Mouse (Mus musculus) brown adipose tissue, adult 24 weeks (tissue): Measurements from ENCODE around the gene Traf3ip2. TPM values are rescaled to one million over a fixed set of nuclear protein-coding genes. Genes with fewer than 3 reads are reported as not detected.

Experiments used
- H3K27ac ChIP-seq: fragments of 200-500 bp; replicated peaks from 2 replicates; pipeline ENCODE4 v1.5.1; 2012; ENCODE audit warnings: low read depth, mild to moderate bottlenecking, low read length
- H3K4me1 ChIP-seq: fragments of 200-500 bp; 2 replicates; pipeline ENCODE4 v1.6.1; 2012; ENCODE audit warnings: low read length, mixed read lengths; ENCODE audit not compliant: control insufficient read depth, insufficient read depth, insufficient read length
- H3K4me3 ChIP-seq: fragments of 200-500 bp; 2 replicates; pipeline ENCODE4 v1.5.1; 2012; ENCODE audit warnings: low read depth, mild to moderate bottlenecking, low read length, moderate library complexity; ENCODE audit not compliant: insufficient read depth
- polyA plus RNA-seq: library from polyadenylated mRNA; stranded (reverse); fragments of >200 nt; gene quantifications from 2 replicates; pipeline ENCODE4 v1.2.4, GENCODE M21; 2012; ENCODE audit not compliant: missing spikeins, insufficient read depth, insufficient read length

Traf3ip2 gene
- polyA plus RNA-seq, 1 experiment: 3.6 TPM

DNA sequence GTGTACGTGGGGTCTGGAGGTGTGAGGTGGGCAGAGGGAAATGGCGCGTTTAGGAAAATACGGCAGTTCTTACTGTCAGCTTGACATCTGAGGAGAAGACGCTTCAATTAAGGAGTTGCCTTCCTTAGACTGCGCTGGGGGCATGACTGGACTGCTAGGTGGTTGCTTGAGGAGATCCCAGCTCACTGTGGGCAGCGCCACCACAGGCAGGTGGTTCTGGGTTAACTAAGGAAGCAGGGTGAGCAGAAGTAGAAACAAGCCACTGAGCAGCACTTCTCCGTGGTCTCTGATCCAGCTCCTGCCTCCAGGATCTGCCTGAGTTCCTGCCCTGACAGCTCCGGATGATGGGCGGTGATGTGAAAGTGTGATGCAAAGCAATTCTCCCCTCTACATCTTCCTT, 22.1 kb upstream of the Traf3ip2 start:
- Histone ChIP-seq H3K4me3 (no peak overlapping the region), H3K27ac (no peak overlapping the region), H3K4me1 (peaks cover 5% of the 10 kb centered on the region; the same call in 1 of the 2 replicates)

DNA sequence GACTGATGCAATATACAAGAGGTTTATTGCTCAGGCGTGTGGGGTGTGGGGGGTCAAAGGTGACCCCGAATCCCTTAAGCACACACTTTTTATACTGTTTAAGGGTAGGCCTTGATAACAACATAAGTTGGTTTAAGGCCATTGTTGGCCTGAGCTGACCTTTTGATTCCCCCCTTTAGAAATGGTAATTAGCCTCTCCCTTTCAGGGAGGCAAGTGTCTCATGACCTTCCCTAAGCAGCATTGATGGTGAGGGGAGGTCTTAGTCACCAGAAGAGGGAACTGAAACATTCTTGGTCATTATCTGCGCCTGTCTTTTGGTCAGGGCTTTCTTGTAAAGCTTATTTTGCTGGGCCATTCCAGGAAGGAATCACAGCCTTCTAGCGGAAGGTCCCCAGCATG, 20.2 kb upstream of the Traf3ip2 start:
- H3K27ac ChIP-seq: no peak overlapping the region
- H3K4me1 ChIP-seq: peaks cover 5% of the 10 kb centered on the region; the same call in 1 of the 2 replicates
- H3K4me3 ChIP-seq: no peak overlapping the region

DNA sequence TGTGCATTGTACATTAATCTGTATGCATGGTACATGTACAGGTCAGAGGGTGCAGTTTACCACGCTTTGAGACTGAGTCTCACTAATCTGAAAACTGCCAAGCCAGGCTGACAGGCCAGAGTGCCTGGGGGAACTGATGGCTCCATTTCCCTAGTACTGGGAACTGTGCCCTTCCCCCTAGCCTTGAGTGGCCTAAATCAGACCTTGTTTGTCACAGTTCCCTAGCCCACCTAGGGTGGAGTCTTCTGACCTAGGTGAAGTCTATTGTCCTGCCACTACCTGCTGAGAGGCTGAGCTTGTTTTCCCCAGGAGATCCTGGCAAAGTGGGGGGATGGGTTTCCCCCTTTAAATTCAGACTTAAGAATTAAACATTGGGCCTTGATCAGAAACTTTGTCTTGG, 18.0 kb upstream of the Traf3ip2 start:
- no peak overlapping the region for H3K4me3 ChIP-seq
- H3K4me1 ChIP-seq: peaks cover under 1% of the 10 kb centered on the region; the same call in 1 of the 2 replicates
- H3K27ac ChIP-seq: no peak overlapping the region

DNA sequence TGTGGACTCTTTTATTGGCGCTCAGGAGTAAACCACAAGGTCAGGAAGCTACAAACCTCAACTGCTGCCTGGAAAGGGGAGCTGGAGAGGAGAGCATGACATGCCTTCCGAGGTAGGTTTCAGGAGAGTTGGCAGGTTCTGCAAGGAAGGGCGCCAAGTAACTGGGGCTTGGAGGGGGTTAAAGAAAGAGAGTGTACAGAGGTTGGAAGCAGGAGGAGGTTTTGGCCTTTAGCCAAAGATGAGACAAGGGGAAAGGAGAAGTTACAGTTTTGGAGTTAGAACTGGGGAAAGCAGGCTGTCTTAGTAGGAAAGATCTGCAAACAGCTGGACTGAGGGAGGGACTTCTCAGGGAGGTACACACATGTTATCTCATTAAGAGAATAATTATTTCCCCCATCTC, 16.9 kb upstream of the Traf3ip2 start:
- H3K4me1 ChIP-seq: no peaks in the 10 kb centered on the region
- H3K4me3 ChIP-seq: no peak overlapping the region
- no peak overlapping the region for H3K27ac ChIP-seq

DNA sequence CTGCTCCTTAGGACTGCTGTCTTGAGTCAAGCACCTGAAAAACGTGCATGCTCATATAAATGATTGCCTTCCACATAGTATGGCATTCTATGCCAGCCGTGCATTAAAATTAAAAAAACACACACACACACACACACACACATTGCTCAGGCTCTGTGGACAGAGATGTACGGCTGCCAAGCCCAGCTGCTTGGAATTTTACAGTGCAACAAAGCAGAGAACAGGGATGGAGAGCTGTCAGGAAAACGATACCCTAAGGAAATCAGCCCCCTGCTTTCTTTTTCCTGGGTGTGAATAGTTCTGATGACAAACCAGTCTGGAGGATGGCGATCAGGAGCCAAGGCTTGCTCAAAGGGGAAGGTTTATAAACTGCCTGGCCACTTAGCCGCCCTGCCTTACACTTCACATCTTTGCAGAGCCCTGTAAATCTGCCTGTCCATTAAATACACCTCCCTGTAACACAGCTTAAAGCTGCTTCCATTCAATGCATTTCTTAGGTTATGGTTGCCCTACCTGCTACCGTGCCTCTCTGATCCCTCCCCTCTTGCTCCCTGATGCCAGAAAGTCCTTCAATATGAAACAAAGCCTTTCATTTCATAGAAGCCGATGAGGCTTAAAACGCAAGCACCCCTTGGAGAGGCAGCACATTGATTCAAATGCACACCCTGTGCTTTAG, 15.5 kb upstream of the Traf3ip2 start:
- Histone ChIP-seq H3K27ac (no peak overlapping the region), H3K4me3 (no peak overlapping the region)

DNA sequence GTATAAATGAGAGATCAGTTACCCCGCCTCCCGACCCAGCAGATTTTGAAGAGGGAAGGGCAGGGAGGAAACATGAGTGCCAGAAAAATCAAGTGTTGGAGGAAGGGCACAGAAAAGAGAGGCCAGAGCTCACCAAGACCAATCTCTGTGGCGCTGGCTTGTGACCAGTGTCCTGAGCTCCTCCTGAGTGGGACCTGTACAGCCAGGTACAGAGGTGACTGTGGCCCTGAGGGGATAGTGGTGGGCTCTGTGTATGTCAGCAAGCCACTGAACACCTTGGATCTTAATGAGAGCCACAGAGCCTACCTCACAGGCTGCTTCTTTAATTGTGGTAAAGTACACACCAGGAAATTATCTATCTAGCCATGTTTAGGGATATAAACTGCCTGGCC, 14.9 kb upstream of the Traf3ip2 start:
- Histone ChIP-seq H3K4me1 (no peaks in the 10 kb centered on the region), H3K4me3 (no peak overlapping the region), H3K27ac (no peak overlapping the region)

More for the DNA sequence above, 15.5 kb upstream of the Traf3ip2 start:
- no peaks in the 10 kb centered on the region for H3K4me1 ChIP-seq

DNA sequence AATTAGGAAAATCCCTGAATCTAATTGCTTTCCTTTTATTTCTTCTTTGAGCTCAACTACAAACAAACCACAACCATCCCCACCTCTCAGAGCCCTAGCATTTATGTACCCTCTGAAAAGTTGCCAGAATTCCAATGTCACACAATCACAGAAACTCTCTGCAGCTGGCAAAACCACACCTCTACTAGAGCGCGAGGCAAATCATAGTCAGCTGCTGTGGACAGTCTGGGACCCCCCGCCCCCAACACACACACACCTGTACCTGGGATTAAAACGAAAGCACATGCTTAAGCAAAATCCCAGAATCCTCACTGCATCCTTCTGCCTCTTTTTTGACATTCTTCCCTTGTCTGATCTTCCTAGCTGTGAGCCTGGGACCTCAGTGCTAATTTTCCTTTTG, 13.1 kb upstream of the Traf3ip2 start:
- no peak overlapping the region for H3K27ac ChIP-seq
- H3K4me1 ChIP-seq: no peaks in the 10 kb centered on the region
- no peak overlapping the region for H3K4me3 ChIP-seq

DNA sequence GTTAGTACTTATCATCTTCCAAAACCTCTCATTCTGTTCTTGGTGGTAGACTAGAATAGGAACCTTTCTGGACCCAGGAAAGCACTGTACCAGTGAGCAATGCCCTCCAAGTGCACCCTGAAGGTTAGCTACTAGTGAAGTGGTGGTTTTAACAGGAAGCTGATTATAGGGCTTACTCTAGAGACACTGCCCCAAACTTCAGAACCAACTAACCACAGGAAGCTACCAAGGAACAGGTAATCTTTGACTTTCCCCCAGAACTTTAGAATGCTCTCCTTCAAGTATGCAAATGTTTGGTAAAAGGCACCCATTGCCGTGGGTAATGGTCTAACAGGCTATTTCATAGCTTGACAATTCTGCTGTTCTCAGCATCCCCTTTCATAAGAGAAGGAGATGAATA, 12.6 kb upstream of the Traf3ip2 start:
- no peak overlapping the region for H3K27ac ChIP-seq
- no peak overlapping the region for H3K4me3 ChIP-seq
- no peaks in the 10 kb centered on the region for H3K4me1 ChIP-seq

DNA sequence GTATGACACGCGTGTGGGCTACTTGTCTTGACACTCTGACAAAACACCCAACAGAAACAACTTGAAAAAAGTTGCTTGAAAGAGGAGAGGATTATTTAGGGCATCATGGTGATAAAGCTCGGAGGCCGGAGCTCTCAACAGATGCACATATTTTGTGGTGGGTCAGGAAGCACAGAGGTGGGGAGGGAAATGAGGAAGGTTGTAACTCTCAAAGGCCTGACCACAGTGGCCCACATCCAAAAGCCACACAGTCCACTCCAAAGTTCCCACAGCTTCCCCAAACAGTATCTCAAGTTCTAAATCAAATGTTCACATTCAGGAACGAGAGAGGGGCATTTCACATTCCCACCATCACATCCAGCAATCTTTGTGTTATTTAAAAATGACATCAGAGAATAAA, 11.7 kb upstream of the Traf3ip2 start:
- Histone ChIP-seq H3K4me3 (no peak overlapping the region), H3K4me1 (no peaks in the 10 kb centered on the region), H3K27ac (no peak overlapping the region)

DNA sequence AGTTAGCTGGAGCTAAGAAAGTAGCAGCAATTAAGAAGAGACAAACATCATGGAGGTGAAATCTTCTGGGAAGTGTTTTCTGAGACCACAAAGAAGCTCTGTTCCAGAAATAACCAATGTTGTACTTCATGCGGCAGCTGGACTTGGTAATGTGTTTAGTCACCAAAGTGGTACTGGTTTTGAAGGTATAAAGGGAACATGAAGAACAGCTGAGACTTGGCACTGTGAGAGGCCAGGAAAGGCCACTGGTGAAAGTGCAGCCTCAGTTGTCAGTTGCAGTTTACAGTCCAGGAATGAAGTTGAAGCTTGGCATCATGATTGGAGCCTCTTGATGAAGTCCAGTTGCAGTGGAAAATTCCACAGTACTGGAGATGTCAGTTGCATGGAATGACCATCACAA, 6.3 kb upstream of the Traf3ip2 start:
- Histone ChIP-seq H3K4me3 (no peak overlapping the region), H3K27ac (no peak overlapping the region), H3K4me1 (no peaks in the 10 kb centered on the region)

DNA sequence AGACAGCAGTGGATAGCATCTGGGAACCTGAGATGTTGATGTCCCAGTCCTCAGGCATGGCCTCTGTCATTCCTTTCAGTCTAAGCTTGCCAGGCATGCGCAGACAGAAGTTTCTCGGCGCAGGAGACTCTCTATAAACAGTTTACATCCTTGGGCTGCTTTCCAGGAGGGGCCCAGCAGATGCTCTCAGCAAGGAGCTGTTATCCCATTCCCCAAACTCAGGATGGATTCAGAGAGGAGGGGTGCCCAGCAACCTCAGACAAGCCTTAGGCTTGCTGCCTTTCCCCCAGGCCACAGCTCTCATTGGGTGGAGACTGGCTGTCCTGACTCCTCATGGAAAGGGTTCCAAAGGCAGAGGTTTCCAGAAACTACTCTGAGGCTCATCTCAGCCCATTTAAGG, 1.5 kb upstream of the Traf3ip2 start:
- Histone ChIP-seq H3K27ac (no peak overlapping the region), H3K4me1 (no peaks in the 10 kb centered on the region), H3K4me3 (no peak overlapping the region)

DNA sequence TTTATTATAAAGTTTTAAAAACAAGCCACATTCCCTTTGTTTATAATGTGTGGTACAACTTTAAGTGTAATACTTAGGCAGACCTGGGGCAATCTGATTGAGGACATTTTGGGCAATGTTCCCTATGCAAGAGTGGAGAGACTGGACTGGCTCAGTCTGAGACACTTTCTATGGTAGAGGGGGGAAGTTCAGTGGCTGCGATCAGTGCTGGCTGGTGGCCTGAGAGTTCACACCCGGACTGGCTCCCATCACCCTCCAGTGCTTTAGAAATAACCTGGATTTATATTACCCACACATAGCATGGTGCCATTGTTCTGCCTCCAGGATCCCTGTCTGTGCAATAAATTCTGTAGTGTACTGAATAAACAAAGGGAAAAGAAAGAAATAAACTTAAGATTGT, 603 bp upstream of the Traf3ip2 start:
- peak overlapping the region; percentile 13; the same call in 1 of the 2 replicates for H3K4me3 ChIP-seq
- no peaks in the 10 kb centered on the region for H3K4me1 ChIP-seq
- H3K27ac ChIP-seq: peak overlapping the region; percentile 42; the same call in 1 of the 2 replicates

DNA sequence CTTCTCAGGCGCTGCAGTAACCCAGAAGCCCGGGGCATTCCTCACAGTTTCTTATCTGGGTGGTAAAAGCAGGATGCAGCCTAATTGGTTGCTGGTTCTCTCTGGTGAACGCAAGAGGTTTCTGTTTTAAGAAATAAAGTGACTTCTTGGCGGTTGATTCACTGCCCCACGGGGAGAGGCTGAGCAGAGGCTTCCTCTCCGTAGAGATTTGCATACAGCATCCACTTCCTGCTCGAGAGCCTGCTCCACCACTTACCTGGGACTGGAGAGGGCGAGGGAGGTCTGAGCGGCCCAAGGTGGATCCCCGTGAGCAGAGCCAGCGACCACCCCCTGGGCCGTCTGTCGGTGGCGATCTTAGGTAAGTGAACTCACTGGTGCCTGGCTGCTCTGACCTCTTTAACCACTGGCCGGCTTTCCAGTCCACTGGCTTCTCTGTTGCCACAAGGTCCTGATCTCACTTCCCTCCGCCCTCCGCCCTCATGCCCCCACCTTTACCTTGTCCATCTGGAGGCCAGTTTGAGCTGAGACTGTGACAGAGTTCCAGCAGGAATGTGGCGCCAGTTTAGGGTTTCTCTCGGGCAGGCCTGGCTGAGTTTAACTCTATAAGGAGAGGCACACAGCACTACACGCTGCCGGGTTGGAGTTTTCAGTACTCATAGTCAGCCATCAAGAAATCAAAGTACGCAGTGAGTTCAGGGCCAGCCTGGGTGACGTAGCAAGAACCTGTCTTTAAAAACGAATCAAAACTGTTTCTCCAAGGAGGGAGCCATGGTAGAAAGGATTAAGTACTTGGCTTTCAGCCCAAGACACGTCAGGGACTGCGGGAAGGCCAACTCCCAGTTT, 476 bp downstream of the Traf3ip2 start:
- no peaks in the 10 kb centered on the region for H3K4me1 ChIP-seq
- peak overlapping the region; percentile 72 for H3K4me3 ChIP-seq
- peak overlapping the region; percentile 93 for H3K27ac ChIP-seq

DNA sequence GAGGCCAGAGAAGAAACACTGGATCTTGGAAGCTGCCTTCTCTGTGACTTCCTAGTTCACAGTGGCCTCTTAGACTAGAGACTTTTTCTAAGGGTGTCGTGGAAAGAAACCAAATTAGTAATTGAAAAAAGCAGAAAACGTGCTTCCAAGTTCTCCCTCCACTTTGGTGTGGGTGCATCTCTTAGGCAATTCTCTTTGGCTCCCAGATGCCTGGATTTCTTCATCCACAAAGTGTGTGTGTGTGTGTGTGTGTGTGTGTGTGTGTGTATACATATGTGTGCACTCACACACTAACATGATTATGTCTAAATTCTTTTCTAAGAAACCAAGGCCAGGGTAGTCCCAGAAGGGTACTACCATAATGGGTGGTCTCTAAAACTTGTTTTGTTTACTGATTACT, 1.2 kb downstream of the Traf3ip2 start:
- Histone ChIP-seq H3K4me3 (no peak overlapping the region), H3K4me1 (no peaks in the 10 kb centered on the region), H3K27ac (peak overlapping the region; percentile 23)

DNA sequence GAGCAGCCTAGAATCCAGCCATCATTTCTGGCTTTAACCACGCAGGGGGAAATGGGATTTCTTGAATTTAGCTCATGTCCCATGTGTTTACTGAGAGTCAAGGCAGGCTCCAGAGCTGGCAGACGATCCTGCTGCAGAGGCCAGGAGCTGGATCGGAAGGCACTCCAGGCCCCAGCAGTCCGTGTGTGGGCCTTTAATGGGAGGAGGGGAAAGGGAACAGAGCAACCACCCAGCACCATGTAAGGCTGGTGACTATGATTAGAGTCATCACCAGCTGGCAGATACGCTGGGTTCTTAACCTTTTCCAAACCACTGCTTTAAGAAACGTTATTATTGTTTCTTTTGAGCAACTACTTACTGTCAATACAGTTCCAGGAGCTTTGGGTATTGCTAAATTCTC, 1.9 kb downstream of the Traf3ip2 start:
- Histone ChIP-seq H3K4me3 (no peak overlapping the region), H3K27ac (no peak overlapping the region)

More for the DNA sequence above, 1.9 kb downstream of the Traf3ip2 start:
- no peaks in the 10 kb centered on the region for H3K4me1 ChIP-seq
